ENCODE assay signal across 8 mouse cellular contexts in genomic region chr3:101116431-101117385, GRCm38 (mm10). TPM values are rescaled to one million over a fixed set of nuclear protein-coding genes. Genes with fewer than 3 reads are reported as not detected.
DNase-seq lines count a peak whose midpoint lies in the region; ATAC-seq lines count a peak whose summit lies in the region.

No protein-coding gene starts in this region.

- no peak overlapping the region for H3K4me3 ChIP-seq in kidney, embryonic 14.5 days (ENCODE audit: low read length)
- no peak overlapping the region for H3K4me3 ChIP-seq in hindbrain, embryonic 11.5 days (ENCODE audit: low read depth, low read length)
- H3K4me3 ChIP-seq in lung, embryonic 16.5 days (ENCODE audit: low read length) = no peak overlapping the region
- no peak overlapping the region for H3K4me3 ChIP-seq in neural tube, embryonic 15.5 days (replicated peaks)

- 0 out of 2 replicates have a peak, but pooled peaks have one; percentile 57 for ATAC-seq in kidney, embryonic 14.5 days (ENCODE audit: low FRiP score, low TSS enrichment)
- no peak for ATAC-seq in hindbrain, embryonic 11.5 days (ENCODE audit: low FRiP score)
- ATAC-seq in lung, embryonic 16.5 days (ENCODE audit: low read depth) = peak; percentile 93
- peak; percentile 82 for ATAC-seq in neural tube, embryonic 15.5 days (ENCODE audit: low FRiP score)

- H3K9ac ChIP-seq in kidney, embryonic 14.5 days (ENCODE audit: low read depth, low read length) = peak overlapping the region; percentile 9; the same call in 1 of the 2 replicates
- H3K9ac ChIP-seq in hindbrain, embryonic 11.5 days (ENCODE audit: low read depth, low read length) = no peak overlapping the region
- H3K9ac ChIP-seq in lung, embryonic 16.5 days (ENCODE audit: low read length) = peak overlapping the region; percentile 40; the same call in 1 of the 2 replicates
- H3K9ac ChIP-seq in neural tube, embryonic 15.5 days (replicated peaks) = no peak overlapping the region

- no peak overlapping the region; the same call in 1 of the 2 replicates for H3K4me2 ChIP-seq in kidney, embryonic 14.5 days (replicated peaks; ENCODE audit: low read depth, low read length)
- H3K4me2 ChIP-seq in hindbrain, embryonic 11.5 days (replicated peaks; ENCODE audit: low read depth, low read length) = no peak overlapping the region
- H3K4me2 ChIP-seq in lung, embryonic 16.5 days (ENCODE audit: low read depth, low read length) = peak overlapping the region; percentile 43
- H3K4me2 ChIP-seq in neural tube, embryonic 15.5 days = peak overlapping the region; percentile 3; the same call in 1 of the 2 replicates

- no peaks in the 10 kb centered on the region for H3K36me3 ChIP-seq in kidney, embryonic 14.5 days (ENCODE audit: control insufficient read depth, insufficient read depth, low read length)
- H3K36me3 ChIP-seq in hindbrain, embryonic 11.5 days (ENCODE audit: control insufficient read depth, insufficient read depth, low read length) = no peaks in the 10 kb centered on the region
- H3K36me3 ChIP-seq in lung, embryonic 16.5 days (ENCODE audit: control insufficient read depth, insufficient read depth, low read length) = no peaks in the 10 kb centered on the region
- H3K36me3 ChIP-seq in neural tube, embryonic 15.5 days = no peaks in the 10 kb centered on the region

- DNase-seq in kidney, postnatal 4 days = no peak
- peak; percentile 27 for DNase-seq in hindbrain, embryonic 11.5 days (ENCODE audit: low spot score)
- DNase-seq in urinary bladder, postnatal 25 days (ENCODE audit: low spot score) = no peak
- DNase-seq in thymus, postnatal 14 days = no peak
- no peak for DNase-seq in layer of hippocampus, postnatal 10 days (ENCODE audit: low spot score in 2 of 2)

- 46% methylated on average over 25 of the region's 25 CpGs for WGBS in kidney, embryonic 14.5 days
- WGBS in hindbrain, embryonic 11.5 days = 58% methylated on average over 25 of the region's 25 CpGs
- WGBS in lung, embryonic 16.5 days = 36% methylated on average over 25 of the region's 25 CpGs
- 47% methylated on average over 25 of the region's 25 CpGs for WGBS in neural tube, embryonic 15.5 days

- H3K27ac ChIP-seq in kidney, embryonic 14.5 days (ENCODE audit: low read depth, low read length) = no peak overlapping the region
- H3K27ac ChIP-seq in hindbrain, embryonic 11.5 days (ENCODE audit: low read depth, low read length) = no peak overlapping the region
- H3K27ac ChIP-seq in lung, embryonic 16.5 days (ENCODE audit: low read length) = peak overlapping the region; percentile 88
- peak overlapping the region; percentile 56 for H3K27ac ChIP-seq in neural tube, embryonic 15.5 days (replicated peaks)

- H3K4me1 ChIP-seq in kidney, embryonic 14.5 days (ENCODE audit: control insufficient read depth, insufficient read depth, low read length) = peaks cover 4% of the 10 kb centered on the region; the same call in 1 of the 2 replicates
- no peaks in the 10 kb centered on the region for H3K4me1 ChIP-seq in hindbrain, embryonic 11.5 days (replicated peaks; ENCODE audit: control insufficient read depth, insufficient read depth, low read length)
- peaks cover 10% of the 10 kb centered on the region for H3K4me1 ChIP-seq in lung, embryonic 16.5 days (replicated peaks; ENCODE audit: control insufficient read depth, insufficient read depth, low read length)
- H3K4me1 ChIP-seq in neural tube, embryonic 15.5 days = peaks cover 9% of the 10 kb centered on the region

- 0 out of 2 replicates have a peak, but pooled peaks cover 2% of the 10 kb centered on the region for H3K9me3 ChIP-seq in kidney, embryonic 14.5 days (ENCODE audit: control insufficient read depth, low read length)
- no peaks in the 10 kb centered on the region for H3K9me3 ChIP-seq in hindbrain, embryonic 11.5 days (ENCODE audit: control insufficient read depth, low read length)
- no peaks in the 10 kb centered on the region for H3K9me3 ChIP-seq in lung, embryonic 16.5 days (ENCODE audit: control insufficient read depth, low read length)
- no peaks in the 10 kb centered on the region for H3K9me3 ChIP-seq in neural tube, embryonic 15.5 days (replicated peaks)

- H3K27me3 ChIP-seq in kidney, embryonic 14.5 days (ENCODE audit: control insufficient read depth, insufficient read depth, low read length) = no peaks in the 10 kb centered on the region
- no peaks in the 10 kb centered on the region for H3K27me3 ChIP-seq in hindbrain, embryonic 11.5 days (ENCODE audit: control insufficient read depth, insufficient read depth, low read length)
- H3K27me3 ChIP-seq in lung, embryonic 16.5 days (ENCODE audit: control insufficient read depth, insufficient read depth, low read depth, low read length) = no peaks in the 10 kb centered on the region
- no peaks in the 10 kb centered on the region for H3K27me3 ChIP-seq in neural tube, embryonic 15.5 days (replicated peaks)

RNA-seq across cellular contexts. Expression of gene Ptgfrn, which starts 6.6 kb away (rescaled TPM):
- polyA plus RNA-seq in kidney, embryonic 14.5 days (2014; fragmentation: Nextera tagmentation; extraction: Ambion mirVana) = 4.4 and 4.7 TPM in 2 replicates
- polyA plus RNA-seq in hindbrain, embryonic 11.5 days (2014; fragmentation: Nextera tagmentation; extraction: Ambion mirVana) = 3.3 and 3.5 TPM in 2 replicates
- 4.8 and 5.6 TPM in 2 replicates for polyA plus RNA-seq in lung, embryonic 16.5 days (2015; fragmentation: Nextera tagmentation; extraction: Ambion mirVana)
- 3.0 TPM in 2 replicates for polyA plus RNA-seq in neural tube, embryonic 15.5 days (2015; fragmentation: Nextera tagmentation; extraction: Ambion mirVana)
- 10 to 100 TPM; 30.4 to 30.8 TPM for total RNA-seq in layer of hippocampus, postnatal 10 days (2021)

Comparison
In these comparisons a context has a peak if more than half of its experiments do, and no peak if none do; other contexts are left out.
1. H3K27ac ChIP-seq: peak in lung, embryonic 16.5 days (single experiment) and neural tube, embryonic 15.5 days (single experiment); none in kidney, embryonic 14.5 days (single experiment) and hindbrain, embryonic 11.5 days (single experiment).
2. H3K4me2 ChIP-seq: peak in lung, embryonic 16.5 days (single experiment) and neural tube, embryonic 15.5 days (single experiment); none in kidney, embryonic 14.5 days (single experiment) and hindbrain, embryonic 11.5 days (single experiment).
3. H3K9ac ChIP-seq: peak in kidney, embryonic 14.5 days (single experiment) and lung, embryonic 16.5 days (single experiment); none in hindbrain, embryonic 11.5 days (single experiment) and neural tube, embryonic 15.5 days (single experiment).